Mouse (Mus musculus): ENCODE measurements at regions not wholly inside any gene's neighbourhood (a gene's known extent, or its start where the extent isn't known, plus 50 kb on each side); places are given as distances from the start of the nearest gene placed in this dataset.

DNA sequence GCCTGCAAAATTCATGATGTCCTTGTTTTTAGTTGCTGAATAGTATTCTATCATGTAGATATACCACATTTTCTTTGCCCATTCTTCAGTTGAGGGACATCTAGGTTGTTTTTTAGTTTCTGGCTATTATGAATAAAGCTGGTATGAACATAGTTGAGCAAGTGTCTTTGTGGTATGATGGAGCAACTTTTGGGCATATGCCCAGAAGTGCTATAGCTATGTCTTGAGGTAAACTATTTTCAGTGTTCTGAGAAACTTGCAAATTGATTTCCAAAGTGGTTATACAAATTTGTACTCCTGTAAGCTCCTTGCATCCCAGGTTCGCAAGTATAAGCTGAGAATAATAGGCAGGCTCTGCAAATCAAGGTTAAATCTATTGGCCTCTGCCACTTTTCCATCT lies 473.8 kb upstream of the Zeb2 start:
- H3K9me3 ChIP-seq (ENCODE audit: control insufficient read depth, low read length): no peaks in the 10 kb centered on the region
- DNase-seq (ENCODE audit: low spot score): no peak
- H3K27ac ChIP-seq (replicated peaks; ENCODE audit: low read depth, low read length): no peak overlapping the region
- H3K4me1 ChIP-seq (ENCODE audit: control insufficient read depth, insufficient read depth, low read length): peaks cover 13% of the 10 kb centered on the region
- no peaks in the 10 kb centered on the region for H3K36me3 ChIP-seq (ENCODE audit: control insufficient read depth, insufficient read depth, low read length)
- no peaks in the 10 kb centered on the region for H3K27me3 ChIP-seq (replicated peaks; ENCODE audit: control insufficient read depth, insufficient read depth, low read length)
- H3K9ac ChIP-seq (ENCODE audit: low read depth, low read length): no peak overlapping the region
- H3K4me2 ChIP-seq (ENCODE audit: low read depth, low read length): no peak overlapping the region
- WGBS: 86% methylated on average over 1 of the region's 1 CpGs
- ATAC-seq (ENCODE audit: low read depth): no peak
- no peak overlapping the region for H3K4me3 ChIP-seq (ENCODE audit: low read depth, low read length)

DNA sequence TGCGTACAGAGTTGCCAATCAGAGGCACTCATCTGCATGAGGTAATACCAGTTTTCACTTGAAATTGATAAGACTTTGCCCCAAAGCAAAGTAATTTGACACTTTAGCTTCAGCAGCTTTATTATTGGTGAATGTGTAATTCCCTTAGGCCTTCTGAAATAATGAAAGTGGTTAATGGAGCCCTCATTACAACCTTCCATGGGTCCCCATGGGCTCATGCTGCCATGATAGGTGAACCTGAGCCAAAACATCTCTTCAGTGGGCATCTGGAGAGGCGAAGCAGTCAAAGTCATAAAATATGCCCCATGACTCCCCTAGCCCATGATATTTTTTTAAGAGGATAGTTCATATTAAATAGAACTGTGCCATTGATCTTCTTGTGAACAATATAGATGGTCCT lies 471.1 kb upstream of the Zeb2 start:
- no peaks in the 10 kb centered on the region for H3K36me3 ChIP-seq (ENCODE audit: control insufficient read depth, insufficient read depth, low read length)
- H3K9me3 ChIP-seq (ENCODE audit: control insufficient read depth, low read length): no peaks in the 10 kb centered on the region
- H3K4me1 ChIP-seq (ENCODE audit: control insufficient read depth, insufficient read depth, low read length): peaks cover 14% of the 10 kb centered on the region
- WGBS: 79% methylated on average over 2 of the region's 2 CpGs
- H3K4me2 ChIP-seq (ENCODE audit: low read depth, low read length): no peak overlapping the region
- no peaks in the 10 kb centered on the region for H3K27me3 ChIP-seq (replicated peaks; ENCODE audit: control insufficient read depth, insufficient read depth, low read length)
- H3K9ac ChIP-seq (ENCODE audit: low read depth, low read length): no peak overlapping the region
- no peak overlapping the region for H3K4me3 ChIP-seq (ENCODE audit: low read depth, low read length)
- DNase-seq (ENCODE audit: low spot score): no peak
- H3K27ac ChIP-seq (replicated peaks; ENCODE audit: low read depth, low read length): no peak overlapping the region
- ATAC-seq (ENCODE audit: low read depth): no peak

DNA sequence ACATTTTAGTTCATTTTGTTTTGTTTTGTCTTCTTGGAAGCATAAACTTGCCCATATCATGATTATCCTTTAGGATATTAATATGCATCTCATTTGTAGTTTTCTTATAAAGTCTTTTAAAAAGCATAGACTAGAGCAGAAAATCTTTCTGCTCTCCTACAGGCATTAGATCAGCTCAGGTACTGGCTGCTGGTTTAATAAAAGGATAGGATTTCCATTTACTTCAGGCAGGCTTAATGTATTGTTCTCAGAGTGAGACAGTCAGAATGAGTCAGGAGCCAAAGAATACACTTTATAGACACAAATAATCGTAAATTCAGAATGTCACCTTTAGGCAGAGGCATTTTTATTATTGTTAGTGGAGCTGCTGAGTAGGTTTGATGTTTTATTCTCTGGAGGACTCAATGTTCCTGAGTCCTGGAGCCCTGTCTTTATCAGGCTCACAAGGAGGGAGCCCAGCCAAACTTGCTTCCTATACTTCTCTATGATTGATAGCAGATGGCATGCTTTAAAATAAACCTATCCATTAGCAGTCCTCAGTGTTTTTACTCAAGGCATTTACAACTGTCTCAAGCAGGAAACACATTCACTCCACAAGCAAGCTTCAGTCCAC lies 469.5 kb upstream of the Zeb2 start:
- peaks cover 14% of the 10 kb centered on the region for H3K4me1 ChIP-seq (ENCODE audit: control insufficient read depth, insufficient read depth, low read length)
- H3K36me3 ChIP-seq (ENCODE audit: control insufficient read depth, insufficient read depth, low read length): no peaks in the 10 kb centered on the region
- H3K9me3 ChIP-seq (ENCODE audit: control insufficient read depth, low read length): no peaks in the 10 kb centered on the region
- H3K4me3 ChIP-seq (ENCODE audit: low read depth, low read length): no peak overlapping the region
- DNase-seq (ENCODE audit: low spot score): peak; percentile 62
- WGBS: 21% methylated on average over 1 of the region's 1 CpGs
- peak; percentile 37 for ATAC-seq (ENCODE audit: low read depth)
- no peak overlapping the region for H3K9ac ChIP-seq (ENCODE audit: low read depth, low read length)
- H3K27ac ChIP-seq (replicated peaks; ENCODE audit: low read depth, low read length): no peak overlapping the region
- no peak overlapping the region for H3K4me2 ChIP-seq (ENCODE audit: low read depth, low read length)
- no peaks in the 10 kb centered on the region for H3K27me3 ChIP-seq (replicated peaks; ENCODE audit: control insufficient read depth, insufficient read depth, low read length)

DNA sequence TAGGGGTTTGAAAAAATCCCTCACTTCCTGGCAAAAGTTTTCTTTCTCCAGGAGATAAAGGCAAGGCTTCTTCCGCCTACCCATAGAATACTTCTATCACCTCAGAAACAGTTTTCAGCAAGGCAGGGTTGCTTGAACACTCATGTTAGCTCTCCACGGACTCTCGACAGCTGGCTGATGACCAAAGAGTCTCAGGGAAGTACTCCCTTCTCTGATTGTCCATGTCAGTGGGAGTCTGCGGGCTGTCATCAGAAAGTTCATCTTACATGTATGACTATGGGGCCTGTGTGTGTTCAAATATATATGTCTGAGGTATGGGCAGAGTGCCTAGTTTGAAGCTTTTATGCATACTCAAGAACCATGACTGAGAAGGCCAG lies 464.3 kb upstream of the Zeb2 start:
- Histone ChIP-seq H3K36me3 (ENCODE audit: control insufficient read depth, insufficient read depth, low read length) (no peaks in the 10 kb centered on the region), H3K9me3 (ENCODE audit: control insufficient read depth, low read length) (no peaks in the 10 kb centered on the region), H3K4me3 (ENCODE audit: low read depth, low read length) (no peak overlapping the region), H3K4me1 (ENCODE audit: control insufficient read depth, insufficient read depth, low read length) (peaks cover 8% of the 10 kb centered on the region), H3K9ac (ENCODE audit: low read depth, low read length) (no peak overlapping the region), H3K27ac (replicated peaks; ENCODE audit: low read depth, low read length) (no peak overlapping the region; the same call in 1 of the 2 replicates), H3K27me3 (replicated peaks; ENCODE audit: control insufficient read depth, insufficient read depth, low read length) (no peaks in the 10 kb centered on the region), H3K4me2 (ENCODE audit: low read depth, low read length) (0 out of 2 replicates have a peak overlapping the region, but pooled peaks have one; percentile 18)
- DNase-seq (ENCODE audit: low spot score) (peak; percentile 60), ATAC-seq (ENCODE audit: low read depth) (no peak)
- 72% methylated on average over 4 of the region's 4 CpGs for WGBS

DNA sequence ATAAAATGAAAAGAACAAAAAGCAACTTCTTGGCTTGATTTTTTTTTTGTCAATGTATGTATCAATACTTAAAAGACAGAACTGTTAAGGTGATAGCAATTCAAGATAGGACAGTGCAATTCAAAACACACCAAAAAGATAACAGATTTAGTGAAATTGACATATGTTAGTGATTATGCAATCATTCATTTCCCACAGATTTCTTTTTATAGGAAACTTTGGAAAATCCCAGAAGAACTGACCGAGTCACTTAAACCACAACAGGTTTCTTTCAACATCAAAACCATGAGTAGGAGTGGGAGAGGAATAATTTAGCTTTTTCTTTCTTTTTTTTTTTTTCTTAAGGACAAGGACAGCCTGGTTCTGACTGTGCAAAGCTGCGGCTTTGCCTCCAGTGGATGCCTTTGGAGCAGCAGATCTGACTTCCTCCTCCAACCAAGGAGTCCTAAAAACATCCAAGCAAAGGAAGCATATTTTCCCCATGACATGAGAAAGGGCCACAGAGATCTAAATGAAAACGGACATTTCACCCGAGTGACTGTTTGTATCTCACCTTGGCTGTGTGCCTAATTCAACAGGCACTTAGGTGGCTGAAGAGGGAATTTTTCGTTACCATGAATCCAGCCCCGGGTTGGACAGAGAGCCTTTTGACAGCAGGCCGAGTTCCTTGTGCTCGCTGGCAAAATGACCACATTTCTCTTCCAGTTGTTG lies 463.8 kb upstream of the Zeb2 start:
- no peak overlapping the region for H3K4me3 ChIP-seq (ENCODE audit: low read depth, low read length)
- H3K4me2 ChIP-seq (ENCODE audit: low read depth, low read length): 0 out of 2 replicates have a peak overlapping the region, but pooled peaks have one; percentile 18
- no peak overlapping the region for H3K9ac ChIP-seq (ENCODE audit: low read depth, low read length)
- H3K36me3 ChIP-seq (ENCODE audit: control insufficient read depth, insufficient read depth, low read length): no peaks in the 10 kb centered on the region
- no peaks in the 10 kb centered on the region for H3K9me3 ChIP-seq (ENCODE audit: control insufficient read depth, low read length)
- H3K27ac ChIP-seq (replicated peaks; ENCODE audit: low read depth, low read length): no peak overlapping the region; the same call in 1 of the 2 replicates
- peaks cover 4% of the 10 kb centered on the region for H3K4me1 ChIP-seq (ENCODE audit: control insufficient read depth, insufficient read depth, low read length)
- ATAC-seq (ENCODE audit: low read depth): no peak
- no peaks in the 10 kb centered on the region for H3K27me3 ChIP-seq (replicated peaks; ENCODE audit: control insufficient read depth, insufficient read depth, low read length)
- peak; percentile 76 for DNase-seq (ENCODE audit: low spot score)
- 34% methylated on average over 8 of the region's 8 CpGs for WGBS

DNA sequence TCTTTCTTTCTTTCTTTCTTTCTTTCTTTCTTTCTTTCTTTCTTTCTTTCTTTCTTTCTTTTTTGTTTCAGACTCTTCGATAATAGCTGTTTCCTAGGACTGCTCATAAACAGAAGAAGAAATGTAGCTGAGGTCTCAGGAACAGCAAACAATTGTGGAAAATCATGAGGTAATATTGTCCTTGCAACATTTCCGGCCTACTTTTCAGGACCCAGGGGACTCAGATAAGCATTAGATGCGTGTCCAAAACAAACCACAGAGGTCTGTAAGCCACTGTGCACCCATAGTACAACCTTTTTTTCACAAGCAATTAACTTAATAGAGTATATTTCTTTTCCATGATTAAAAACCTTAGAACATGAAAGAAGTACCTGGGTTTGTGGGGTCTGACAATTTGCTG lies 455.7 kb upstream of the Zeb2 start:
- H3K27ac ChIP-seq (replicated peaks; ENCODE audit: low read depth, low read length): no peak overlapping the region
- no peaks in the 10 kb centered on the region for H3K36me3 ChIP-seq (ENCODE audit: control insufficient read depth, insufficient read depth, low read length)
- no peak overlapping the region for H3K9ac ChIP-seq (ENCODE audit: low read depth, low read length)
- ATAC-seq (ENCODE audit: low read depth): no peak
- H3K9me3 ChIP-seq (ENCODE audit: control insufficient read depth, low read length): no peaks in the 10 kb centered on the region
- H3K4me2 ChIP-seq (ENCODE audit: low read depth, low read length): no peak overlapping the region
- DNase-seq (ENCODE audit: low spot score): no peak
- H3K4me3 ChIP-seq (ENCODE audit: low read depth, low read length): no peak overlapping the region
- WGBS: 68% methylated on average over 3 of the region's 3 CpGs
- no peaks in the 10 kb centered on the region for H3K27me3 ChIP-seq (replicated peaks; ENCODE audit: control insufficient read depth, insufficient read depth, low read length)
- no peaks in the 10 kb centered on the region for H3K4me1 ChIP-seq (ENCODE audit: control insufficient read depth, insufficient read depth, low read length)

DNA sequence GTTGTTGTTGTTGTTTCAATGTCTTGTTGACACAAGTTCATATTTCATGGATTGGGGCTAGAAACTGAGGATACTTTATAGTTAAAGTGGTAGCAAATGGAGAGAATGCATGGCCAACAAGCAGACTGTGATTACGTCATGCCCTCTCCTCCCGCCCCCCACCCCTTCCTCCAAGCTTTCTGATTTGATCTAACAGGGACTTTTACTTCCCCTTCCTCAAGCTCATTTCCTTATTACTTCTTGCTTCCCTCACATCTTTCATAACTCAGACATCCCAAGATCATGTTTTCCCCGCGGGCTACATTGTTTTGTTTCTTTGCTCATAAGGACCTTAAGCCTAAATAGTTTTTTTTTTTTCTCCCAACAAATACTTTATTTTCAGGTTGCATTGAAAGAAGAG lies 437.5 kb upstream of the Zeb2 start:
- no peak for ATAC-seq (ENCODE audit: low read depth)
- no peaks in the 10 kb centered on the region for H3K27me3 ChIP-seq (replicated peaks; ENCODE audit: control insufficient read depth, insufficient read depth, low read length)
- H3K9ac ChIP-seq (ENCODE audit: low read depth, low read length): no peak overlapping the region
- no peaks in the 10 kb centered on the region for H3K4me1 ChIP-seq (ENCODE audit: control insufficient read depth, insufficient read depth, low read length)
- 85% methylated on average over 4 of the region's 4 CpGs for WGBS
- H3K4me3 ChIP-seq (ENCODE audit: low read depth, low read length): no peak overlapping the region
- H3K36me3 ChIP-seq (ENCODE audit: control insufficient read depth, insufficient read depth, low read length): no peaks in the 10 kb centered on the region
- DNase-seq (ENCODE audit: low spot score): no peak
- no peaks in the 10 kb centered on the region for H3K9me3 ChIP-seq (ENCODE audit: control insufficient read depth, low read length)
- H3K27ac ChIP-seq (replicated peaks; ENCODE audit: low read depth, low read length): no peak overlapping the region
- no peak overlapping the region for H3K4me2 ChIP-seq (ENCODE audit: low read depth, low read length)

DNA sequence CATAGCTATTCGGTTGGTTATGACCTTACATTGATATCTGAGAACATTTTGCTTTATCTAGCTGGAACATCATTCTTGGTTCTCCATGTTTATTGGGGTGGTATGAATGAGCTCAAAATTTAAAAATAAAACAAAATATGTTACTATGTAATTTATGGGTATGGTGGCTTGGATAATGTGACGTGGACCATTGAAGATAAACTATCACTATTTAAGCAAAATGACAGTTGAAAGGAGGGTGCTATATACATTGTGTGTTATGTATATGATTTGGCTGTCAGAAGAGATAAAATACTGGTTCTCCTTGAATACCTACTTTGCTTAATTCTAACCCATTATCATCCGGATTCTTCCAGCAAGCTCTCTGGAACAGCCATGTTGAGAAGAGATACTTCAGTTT lies 424.2 kb upstream of the Zeb2 start:
- Histone ChIP-seq H3K4me2 (ENCODE audit: low read depth, low read length) (no peak overlapping the region), H3K4me1 (ENCODE audit: control insufficient read depth, insufficient read depth, low read length) (peaks cover 3% of the 10 kb centered on the region; the same call in 1 of the 2 replicates), H3K9me3 (ENCODE audit: control insufficient read depth, low read length) (no peaks in the 10 kb centered on the region), H3K4me3 (ENCODE audit: low read depth, low read length) (no peak overlapping the region), H3K9ac (ENCODE audit: low read depth, low read length) (no peak overlapping the region), H3K36me3 (ENCODE audit: control insufficient read depth, insufficient read depth, low read length) (no peaks in the 10 kb centered on the region), H3K27me3 (replicated peaks; ENCODE audit: control insufficient read depth, insufficient read depth, low read length) (no peaks in the 10 kb centered on the region), H3K27ac (replicated peaks; ENCODE audit: low read depth, low read length) (no peak overlapping the region)
- 97% methylated on average over 3 of the region's 3 CpGs for WGBS
- no peak for DNase-seq (ENCODE audit: low spot score)
- no peak for ATAC-seq (ENCODE audit: low read depth)

DNA sequence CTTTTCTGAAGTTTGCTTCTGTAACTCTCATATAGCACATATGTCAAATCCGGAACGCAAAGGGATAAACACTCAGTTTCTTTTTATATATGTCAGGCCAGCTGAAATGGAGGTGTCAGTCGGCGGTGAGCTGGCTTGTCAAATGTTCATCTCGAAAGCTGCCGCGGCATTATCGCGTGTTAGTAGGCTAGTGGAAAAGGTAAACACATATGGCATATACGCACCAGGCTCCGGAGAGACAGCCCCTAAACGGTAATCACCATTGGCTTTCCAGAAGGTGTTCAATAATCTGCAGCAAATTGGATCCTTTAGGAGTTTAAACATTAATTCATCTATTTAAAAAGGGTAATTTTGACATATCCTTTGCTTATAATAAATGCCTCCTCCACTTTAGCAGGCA lies 421.8 kb upstream of the Zeb2 start:
- H3K27ac ChIP-seq (replicated peaks; ENCODE audit: low read depth, low read length): no peak overlapping the region
- no peaks in the 10 kb centered on the region for H3K27me3 ChIP-seq (replicated peaks; ENCODE audit: control insufficient read depth, insufficient read depth, low read length)
- peak overlapping the region; percentile 39 for H3K4me2 ChIP-seq (ENCODE audit: low read depth, low read length)
- ATAC-seq (ENCODE audit: low read depth) (no peak), DNase-seq (ENCODE audit: low spot score) (no peak)
- no peak overlapping the region for H3K4me3 ChIP-seq (ENCODE audit: low read depth, low read length)
- H3K9me3 ChIP-seq (ENCODE audit: control insufficient read depth, low read length): no peaks in the 10 kb centered on the region
- 52% methylated on average over 12 of the region's 12 CpGs for WGBS
- no peak overlapping the region for H3K9ac ChIP-seq (ENCODE audit: low read depth, low read length)
- H3K4me1 ChIP-seq (ENCODE audit: control insufficient read depth, insufficient read depth, low read length): peaks cover 3% of the 10 kb centered on the region; the same call in 1 of the 2 replicates
- H3K36me3 ChIP-seq (ENCODE audit: control insufficient read depth, insufficient read depth, low read length): no peaks in the 10 kb centered on the region
